Mouse (Mus musculus) CH12.LX (cell line): Measurements from ENCODE around the gene T. TPM values are rescaled to one million over a fixed set of nuclear protein-coding genes. Genes with fewer than 3 reads are reported as not detected.

ENCODE experiments used
- DNase-seq: peaks from one replicate; pipeline ENCODE4 v3.0.0-alpha.2; 2013; ENCODE audit errors: extremely low read depth
- H3K27ac ChIP-seq: 2 replicates; pipeline ENCODE4 v1.5.1; 2012; ENCODE audit warnings: low read depth, mild to moderate bottlenecking, control low read depth, moderate library complexity; ENCODE audit not compliant: insufficient read depth
- H3K27me3 ChIP-seq: replicated peaks from 2 replicates; pipeline ENCODE3; 2012; ENCODE audit warnings: inconsistent platforms
- H3K36me3 ChIP-seq, 2 experiments: replicated peaks in 1 of 2; 2 replicates each; pipeline versions ENCODE3 to v1.6.1; 2012; ENCODE audit warnings: inconsistent platforms in 1 of 2, low read length in 1 of 2, mild to moderate bottlenecking in 1 of 2, mixed read lengths in 1 of 2, moderate library complexity in 1 of 2; ENCODE audit not compliant: control insufficient read depth in 1 of 2, insufficient read depth in 1 of 2
- H3K4me1 ChIP-seq, 2 experiments: 2 replicates each; pipeline ENCODE4 v1.6.1; 2012; ENCODE audit warnings: inconsistent platforms in 1 of 2, moderate library complexity in 1 of 2; ENCODE audit not compliant: insufficient read depth in 2 of 2, control insufficient read depth in 1 of 2
- H3K4me2 ChIP-seq: 2 replicates; pipeline ENCODE4 v1.6.1; 2012; ENCODE audit warnings: low read depth, mild to moderate bottlenecking, control low read depth; ENCODE audit not compliant: poor library complexity, insufficient read depth, severe bottlenecking
- H3K4me3 ChIP-seq, 3 experiments: fragments of 150-350 bp in 1 of 3; sonication (generic) in 1 of 3; replicated peaks in 1 of 3; 2 replicates each; pipeline versions ENCODE3 to v1.5.1; 2011 to 2012; ENCODE audit warnings: low read depth in 2 of 3, low read length in 2 of 3, mild to moderate bottlenecking in 2 of 3, moderate library complexity in 2 of 3, control low read depth in 1 of 3, improper control_type of control experiment in 1 of 3, inconsistent platforms in 1 of 3, mixed read lengths in 1 of 3; ENCODE audit not compliant: poor library complexity in 1 of 3
- H3K79me2 ChIP-seq: replicated peaks from 2 replicates; pipeline ENCODE4 v1.6.1; 2012; ENCODE audit warnings: mild to moderate bottlenecking, moderate library complexity; ENCODE audit not compliant: control insufficient read depth, poor library complexity, insufficient read depth, severe bottlenecking; ENCODE audit errors: extremely low read depth
- H3K9ac ChIP-seq: 2 replicates; pipeline ENCODE4 v1.6.1; 2012; ENCODE audit warnings: low read depth, mild to moderate bottlenecking, control low read depth, moderate library complexity; ENCODE audit not compliant: insufficient read depth
- H3K9me3 ChIP-seq: replicated peaks from 2 replicates; pipeline ENCODE3; 2012; ENCODE audit warnings: low read length, inconsistent platforms, mixed read lengths
- BHLHE40 ChIP-seq: IDR thresholded peaks from 2 replicates; pipeline ENCODE4 v1.6.1; 2011; ENCODE audit warnings: mild to moderate bottlenecking, low read depth, low read length, improper control_type of control experiment
- CHD1 ChIP-seq: IDR thresholded peaks from 2 replicates; pipeline ENCODE4 v1.6.1; 2012; ENCODE audit warnings: low read depth, low read length, improper control_type of control experiment, inconsistent platforms
- CHD2 ChIP-seq: IDR thresholded peaks from 2 replicates; pipeline ENCODE4 v1.6.1; 2011; ENCODE audit warnings: low read length, improper control_type of control experiment
- CTCF ChIP-seq, 2 experiments: IDR thresholded peaks in 1 of 2; conservative IDR thresholded peaks in 1 of 2; 2 replicates each; pipeline ENCODE4 v1.5.1; 2011 to 2012; ENCODE audit warnings: low read depth in 2 of 2, low read length in 2 of 2, improper control_type of control experiment in 1 of 2, inconsistent platforms in 1 of 2, mild to moderate bottlenecking in 1 of 2, moderate library complexity in 1 of 2
- E2F4 ChIP-seq: IDR thresholded peaks from 2 replicates; pipeline ENCODE4 v1.6.1; 2011; ENCODE audit warnings: low read depth, low read length, improper control_type of control experiment; ENCODE audit not compliant: insufficient replicate concordance
- IRF4 ChIP-seq: IDR thresholded peaks from 2 replicates; pipeline ENCODE4 v1.6.1; 2014; ENCODE audit warnings: low read depth, mild to moderate bottlenecking, inconsistent platforms, low read length, improper control_type of control experiment
- JUN ChIP-seq: IDR thresholded peaks from 2 replicates; pipeline ENCODE4 v1.6.1; 2011; ENCODE audit warnings: low read depth, mild to moderate bottlenecking, low read length, improper control_type of control experiment, moderate library complexity; ENCODE audit not compliant: insufficient read depth
- JUND ChIP-seq: conservative IDR thresholded peaks from 2 replicates; pipeline ENCODE4 v1.6.1; 2011; ENCODE audit warnings: low read depth, low read length, improper control_type of control experiment
- KAT2A ChIP-seq: IDR thresholded peaks from 2 replicates; pipeline ENCODE4 v1.6.1; 2012; ENCODE audit warnings: low read length, improper control_type of control experiment, inconsistent platforms; ENCODE audit not compliant: insufficient replicate concordance
- MAFK ChIP-seq: IDR thresholded peaks from 2 replicates; pipeline ENCODE4 v1.6.1; 2011; ENCODE audit warnings: low read length, improper control_type of control experiment; ENCODE audit not compliant: insufficient replicate concordance
- MAX ChIP-seq: IDR thresholded peaks from 2 replicates; pipeline ENCODE4 v1.6.1; 2011; ENCODE audit warnings: low read length, improper control_type of control experiment
- MAZ ChIP-seq: IDR thresholded peaks from 2 replicates; pipeline ENCODE4 v1.6.1; 2012; ENCODE audit warnings: low read depth, mild to moderate bottlenecking, inconsistent platforms, low read length, improper control_type of control experiment, moderate library complexity
- NELFE ChIP-seq: IDR thresholded peaks from 2 replicates; pipeline ENCODE4 v1.6.1; 2011; ENCODE audit warnings: low read depth, low read length, improper control_type of control experiment
- NRF1 ChIP-seq: IDR thresholded peaks from 2 replicates; pipeline ENCODE4 v1.6.1; 2014; ENCODE audit warnings: low read depth, mild to moderate bottlenecking, inconsistent platforms, low read length, improper control_type of control experiment, moderate library complexity
- PAX5 ChIP-seq: IDR thresholded peaks from 2 replicates; pipeline ENCODE4 v1.6.1; 2012; ENCODE audit warnings: low read length, inconsistent platforms, mixed read lengths
- POLR2A ChIP-seq: IDR thresholded peaks from 2 replicates; pipeline ENCODE4 v1.6.1; 2011; ENCODE audit warnings: low read depth, mild to moderate bottlenecking, improper control_type of control experiment, low read length
- RAD21 ChIP-seq: IDR thresholded peaks from 2 replicates; pipeline ENCODE4 v1.6.1; 2011; ENCODE audit warnings: low read depth, mild to moderate bottlenecking, low read length, improper control_type of control experiment, moderate library complexity
- SIN3A ChIP-seq: IDR thresholded peaks from 2 replicates; pipeline ENCODE4 v1.6.1; 2012; ENCODE audit warnings: low read length, improper control_type of control experiment, inconsistent platforms
- SMC3 ChIP-seq: IDR thresholded peaks from 2 replicates; pipeline ENCODE4 v1.6.1; 2011; ENCODE audit warnings: low read depth, low read length, improper control_type of control experiment
- TCF12 ChIP-seq: IDR thresholded peaks from 2 replicates; pipeline ENCODE4 v1.6.1; 2014; ENCODE audit warnings: low read depth, mild to moderate bottlenecking, inconsistent platforms, low read length, improper control_type of control experiment
- USF1 ChIP-seq: IDR thresholded peaks from 2 replicates; pipeline ENCODE4 v1.6.1; 2014; ENCODE audit warnings: low read depth, mild to moderate bottlenecking, inconsistent platforms, low read length, improper control_type of control experiment
- USF2 ChIP-seq: conservative IDR thresholded peaks from 2 replicates; pipeline ENCODE4 v1.6.1; 2011; ENCODE audit warnings: low read depth, low read length, improper control_type of control experiment
- ZC3H11A ChIP-seq: IDR thresholded peaks from 2 replicates; pipeline ENCODE4 v1.6.1; 2012; ENCODE audit warnings: low read depth, mild to moderate bottlenecking, inconsistent platforms, low read length, improper control_type of control experiment
- ZMIZ1 ChIP-seq: IDR thresholded peaks from 2 replicates; pipeline ENCODE4 v1.6.1; 2012; ENCODE audit warnings: low read depth, mild to moderate bottlenecking, inconsistent platforms, low read length, improper control_type of control experiment
- dilution Hi-C: fragments of 300-500 bp; cut with MboI; formaldehyde crosslinking; loops from 2 replicates; pipeline ENCODE4 v1.14.3; 2020; ENCODE audit warnings: low sequenced_read_pairs; ENCODE audit not compliant: extremely low pct_unique_long_range_greater_than_20kb, extremely low pct_ligation_motif_present
- in situ Hi-C: fragments of 300-500 bp; cut with MboI; formaldehyde crosslinking; loops from 3 replicates; pipeline ENCODE4 v1.14.3; 2019; ENCODE audit warnings: low sequenced_read_pairs, low pct_ligation_motif_present, low pct_unique_long_range_greater_than_20kb, mixed read lengths
- polyA plus RNA-seq: library from polyadenylated mRNA; unstranded; fragments of >175 nt; gene quantifications from 2 replicates; pipeline ENCODE4 v1.2.1, GENCODE M21; 2012; ENCODE audit warnings: low read depth; ENCODE audit not compliant: insufficient read length
- total RNA-seq, 2 experiments: library from RNA; depleted of rRNA; stranded (reverse); fragments of 300-350 nt in 1 of 2; fragments of >200 nt in 1 of 2; gene quantifications; 2 replicates each; pipeline ENCODE4 v1.2.3; 2012 to 2014

T gene
- total and polyA plus RNA-seq, 3 experiments = 0.17 TPM; not detected in 2

GRCm38 (mm10) chr17:8468716-8469344, 34.6 kb downstream of the T start:
- Histone ChIP-seq H3K4me2 (no peak overlapping the region), H3K4me1 (0 out of 4 replicates have a peak, but pooled peaks cover 0 to 2% of the 10 kb centered on the region in 2 experiments), H3K79me2 (no peaks in the 10 kb centered on the region), H3K4me3 (no peak overlapping the region), H3K27me3 (peaks cover 71% of the 10 kb centered on the region), H3K36me3 (no peaks in the 10 kb centered on the region), H3K9me3 (no peaks in the 10 kb centered on the region), H3K9ac (no peak overlapping the region), H3K27ac (no peak overlapping the region)
- TF ChIP-seq CTCF (conservative IDR thresholded peaks at IDR 0.05 in 1 of 2, IDR thresholded peaks at IDR 0.05 in 1 of 2; ENCODE audit: low read depth in 2 of 2, low read length in 2 of 2) (peak; percentile 67 to 91), BHLHE40 (peak; percentile 36; the same call in 1 of the 2 replicates), JUND (no peak), RAD21 (peak; percentile 67), SMC3 (peak; percentile 86), USF2 (no peak), JUN (no peak), ZC3H11A (peak; percentile 5; the same call in 1 of the 2 replicates)
- in situ Hi-C loops (loop anchor here (5.0 to 10.0 kb wide), 2 partner anchors 74 to 123 kb away; no protein-coding TSS in a partner anchor), dilution Hi-C loops (no loop called here)
- DNase-seq = peak; percentile 67

GRCm38 (mm10) chr17:8478554-8478953, 44.3 kb downstream of the T start:
- no peak overlapping the region for H3K27ac ChIP-seq
- peaks cover 14% of the 10 kb centered on the region for H3K27me3 ChIP-seq
- peaks cover 4% of the 10 kb centered on the region for H3K9me3 ChIP-seq
- TF ChIP-seq CHD2 = no peak
- TF ChIP-seq MAZ = no peak
- TF ChIP-seq TCF12 = no peak
- TF ChIP-seq JUN = no peak
- no peak for TF ChIP-seq ZMIZ1
- no peak for TF ChIP-seq PAX5
- no peak for TF ChIP-seq POLR2A
- no peak for TF ChIP-seq NRF1
- no peak for TF ChIP-seq CHD1
- no peak for TF ChIP-seq MAFK
- TF ChIP-seq E2F4 = no peak
- no peak for TF ChIP-seq NELFE
- no peak for TF ChIP-seq SMC3
- TF ChIP-seq IRF4 = no peak
- TF ChIP-seq KAT2A = no peak
- TF ChIP-seq ZC3H11A = no peak
- no peak for TF ChIP-seq SIN3A
- no peak for TF ChIP-seq USF1
- TF ChIP-seq MAX = no peak
- no peak for DNase-seq
- H3K4me2 ChIP-seq = no peak overlapping the region
- no peak overlapping the region for H3K4me3 ChIP-seq
- in situ Hi-C loops = no loop called here
- dilution Hi-C loops = no loop called here
- H3K4me1 ChIP-seq = no peaks in the 10 kb centered on the region
- no peak overlapping the region for H3K9ac ChIP-seq
- no peaks in the 10 kb centered on the region for H3K36me3 ChIP-seq
- no peaks in the 10 kb centered on the region for H3K79me2 ChIP-seq
